Mouse (Mus musculus) G1E (cell line): ENCODE measurements around the gene Snrpb.

Source experiments
- CTCF ChIP-seq: IDR thresholded peaks from 2 replicates; pipeline ENCODE4 v1.5.1; 2012; ENCODE audit warnings: low read depth, low read length, inconsistent platforms, mixed read lengths
- GATA1 ChIP-seq: IDR thresholded peaks from 2 replicates; pipeline ENCODE4 v1.6.1; 2012; ENCODE audit warnings: borderline replicate concordance, low read length, inconsistent platforms, mixed read lengths

GRCm38 (mm10) chr2:130211581-130211980 lies 32.4 kb upstream of the Snrpb start:
- no peak for TF ChIP-seq GATA1
- TF ChIP-seq CTCF = no peak
